Mouse (Mus musculus): Measurements from ENCODE around the gene Lpar3.
"Not testable (repeated sequence)": the region's sequence is repeated elsewhere in the genome, so short reads cannot be mapped to it uniquely, and the experiment has no call there.

The Lpar3 gene

DNA sequence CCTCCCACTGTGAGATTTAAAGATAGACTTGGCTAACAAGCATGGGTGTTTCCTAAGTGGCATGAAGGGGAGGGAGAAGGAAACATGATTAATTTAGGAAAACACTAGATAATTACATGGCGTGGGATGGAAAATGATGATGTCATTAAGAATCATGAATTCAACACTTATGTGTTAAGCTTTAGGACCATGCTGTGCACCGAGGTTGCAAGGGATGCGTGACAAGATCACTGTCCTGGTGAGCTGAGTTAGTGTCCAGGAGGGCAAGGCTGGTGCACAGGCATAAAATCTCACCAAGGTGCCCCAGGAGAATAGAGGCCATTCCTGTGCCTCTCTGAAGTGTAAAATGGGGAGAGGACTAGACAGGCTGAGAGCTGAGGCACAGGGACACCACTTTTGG, 21.3 kb upstream of the Lpar3 start:
- in situ Hi-C loops (cut with MboI; ENCODE audit: low pct_unique_long_range_greater_than_20kb in 1 of 2, low sequenced_read_pairs in 2 of 2, unreplicated experiment in 1 of 2), result loop anchor here in 1 of 2 experiments (25.0 kb wide), 2 partner anchors 738 to 787 kb away; no protein-coding TSS in a partner anchor

DNA sequence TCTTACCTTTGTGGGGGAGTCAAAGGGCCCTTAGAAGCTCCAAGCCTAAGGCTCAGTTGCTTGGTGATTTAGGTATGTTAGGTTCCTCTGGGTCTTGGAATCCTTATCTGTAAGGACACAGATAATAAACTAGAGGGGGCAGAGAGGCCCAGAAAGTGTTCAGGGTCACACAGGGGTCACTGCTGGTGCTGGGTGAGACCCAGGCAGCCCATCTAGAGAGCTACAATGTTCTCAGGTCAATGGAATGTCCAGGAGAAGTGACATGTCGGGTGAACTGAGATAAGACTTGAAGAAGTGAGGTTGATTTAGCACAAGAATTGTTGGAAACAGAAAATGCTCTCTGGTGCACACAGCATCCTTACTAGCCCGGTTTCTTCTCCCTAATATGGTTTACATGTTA, 16.4 kb upstream of the Lpar3 start:
- in situ Hi-C loops (cut with MboI; ENCODE audit: low pct_unique_long_range_greater_than_20kb in 1 of 2, low sequenced_read_pairs in 2 of 2, unreplicated experiment in 1 of 2), result no loop called here

DNA sequence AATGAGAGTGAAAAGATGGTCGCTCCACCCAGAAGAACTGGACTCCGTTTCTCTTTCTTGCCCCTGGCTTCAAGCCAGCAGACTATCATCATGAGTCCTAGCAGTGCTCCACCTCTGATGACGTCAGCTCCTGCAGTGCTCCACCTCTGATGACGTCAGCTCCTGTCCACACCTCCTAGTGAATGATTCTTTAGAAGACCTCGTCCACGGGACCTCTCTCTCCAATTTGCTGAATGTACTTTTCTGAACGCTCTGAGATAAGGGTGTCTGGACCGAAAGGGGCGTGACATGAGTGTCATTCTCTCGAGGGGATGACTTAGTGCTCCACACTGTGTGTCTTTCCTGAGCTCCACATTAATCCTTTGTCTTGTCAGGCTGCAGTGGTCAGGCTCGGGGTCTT, 15.5 kb upstream of the Lpar3 start:
- in situ Hi-C loops (cut with MboI; ENCODE audit: low pct_unique_long_range_greater_than_20kb in 1 of 2, low sequenced_read_pairs in 2 of 2, unreplicated experiment in 1 of 2), result no loop called here

DNA sequence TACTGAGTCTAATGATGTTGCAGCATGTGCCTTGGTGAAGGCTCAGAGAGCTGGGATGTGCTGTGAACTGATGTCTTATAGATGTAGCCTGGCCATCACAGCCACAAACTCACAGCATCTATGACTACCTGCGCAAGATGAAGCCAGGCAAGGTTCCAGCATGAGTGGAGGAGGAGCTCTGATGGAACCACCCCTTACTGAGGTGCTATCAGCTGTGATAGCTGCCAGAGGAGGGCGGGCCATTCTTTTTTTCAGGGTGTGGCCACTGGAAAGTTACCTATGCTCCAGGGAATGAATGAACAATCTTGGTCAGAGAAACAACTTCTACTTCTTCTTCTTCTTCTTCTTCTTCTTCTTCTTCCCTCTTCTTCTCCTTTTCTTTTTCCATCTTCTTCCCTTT, 14.1 kb upstream of the Lpar3 start:
- in situ Hi-C loops (cut with MboI; ENCODE audit: low pct_unique_long_range_greater_than_20kb in 1 of 2, low sequenced_read_pairs in 2 of 2, unreplicated experiment in 1 of 2), result no loop called here

DNA sequence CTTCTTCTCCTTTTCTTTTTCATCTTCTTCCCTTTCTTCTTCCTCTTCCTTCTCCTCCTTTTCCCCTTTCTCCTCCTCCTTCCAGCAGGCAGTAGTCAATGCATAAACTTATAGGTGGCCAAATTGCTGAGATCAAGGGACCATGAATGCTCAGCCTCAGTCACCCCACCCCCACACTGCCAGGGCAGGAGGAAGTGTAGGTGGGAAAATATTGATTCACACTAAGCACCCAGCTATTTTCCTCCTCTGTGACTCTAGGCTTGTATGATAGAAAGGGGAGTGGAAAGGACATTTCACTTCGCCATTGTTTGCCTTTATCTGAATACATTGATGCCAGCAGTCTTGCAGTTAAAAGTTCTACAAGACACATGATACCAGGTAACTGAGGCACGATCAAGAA, 13.3 kb upstream of the Lpar3 start:
- in situ Hi-C loops (cut with MboI; ENCODE audit: low pct_unique_long_range_greater_than_20kb in 1 of 2, low sequenced_read_pairs in 2 of 2, unreplicated experiment in 1 of 2), result no loop called here

DNA sequence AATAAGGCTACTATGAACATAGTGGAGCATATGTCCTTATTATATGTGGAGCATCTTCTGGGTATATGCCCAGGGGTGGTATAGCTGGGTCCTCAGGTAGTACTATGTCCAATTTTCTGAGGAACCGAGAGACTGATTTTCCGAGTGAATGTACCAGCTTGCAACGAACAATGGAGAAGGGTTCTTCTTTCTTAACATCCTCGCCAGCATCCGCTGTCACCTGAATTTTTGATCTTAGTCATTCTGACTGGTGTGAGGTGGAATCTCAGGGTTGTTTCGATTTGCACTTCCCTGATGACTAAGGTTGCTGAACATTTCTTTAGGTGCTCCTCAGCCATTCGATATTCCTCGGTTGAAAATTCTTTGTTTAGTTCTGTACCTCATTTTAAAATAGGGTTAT, 11.0 kb upstream of the Lpar3 start:
- in situ Hi-C loops (cut with MboI; ENCODE audit: low pct_unique_long_range_greater_than_20kb in 1 of 2, low sequenced_read_pairs in 2 of 2, unreplicated experiment in 1 of 2), result not testable (repeated sequence)

DNA sequence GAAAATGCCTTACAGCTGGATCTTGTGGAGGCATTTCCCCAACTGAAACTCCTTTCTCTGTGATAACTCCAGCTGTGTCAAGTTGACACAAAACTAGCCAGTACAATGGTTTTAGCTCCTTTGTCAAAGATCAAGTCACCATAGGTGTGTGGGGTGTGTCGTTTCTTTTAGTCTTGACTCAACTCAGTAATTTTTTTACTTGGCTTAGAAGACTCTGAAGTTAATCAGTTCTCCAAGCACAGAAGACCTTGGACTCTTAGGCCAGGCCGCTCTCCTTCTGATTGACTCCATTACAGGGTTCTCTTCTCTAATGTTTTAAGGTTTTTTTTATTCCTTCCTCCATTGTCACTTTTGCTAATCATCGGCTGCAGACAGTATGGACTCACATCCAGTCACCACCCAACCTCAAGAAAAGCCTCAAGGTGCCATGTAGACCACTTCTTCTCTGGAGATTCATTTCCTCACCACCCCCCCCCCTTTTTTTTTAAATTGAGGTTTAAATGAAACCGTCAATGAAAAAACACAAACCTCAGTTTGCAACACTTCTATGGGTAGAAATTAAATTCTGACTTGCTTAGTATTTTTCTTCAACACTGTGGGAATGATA, 9.5 kb upstream of the Lpar3 start:
- in situ Hi-C loops (cut with MboI; ENCODE audit: low pct_unique_long_range_greater_than_20kb in 1 of 2, low sequenced_read_pairs in 2 of 2, unreplicated experiment in 1 of 2), result no loop called here

DNA sequence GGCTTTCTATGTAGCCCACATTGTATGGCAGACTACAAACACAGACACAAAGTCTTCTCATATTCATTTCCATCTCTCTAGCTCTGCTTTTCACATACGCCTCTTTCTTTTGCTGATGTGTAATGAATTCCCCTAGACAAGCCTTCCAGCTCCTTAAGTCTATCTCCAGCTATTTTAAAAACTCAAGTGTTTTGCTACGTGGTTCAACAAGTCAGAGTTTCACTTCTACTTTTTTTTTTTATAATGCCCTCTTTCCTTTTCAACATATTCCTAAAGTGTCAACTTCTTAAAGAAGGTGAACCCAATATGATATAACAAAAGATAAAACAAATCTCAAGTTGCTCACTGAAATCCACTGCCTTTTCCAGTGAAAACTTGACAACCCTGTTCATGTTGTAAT, 8.8 kb upstream of the Lpar3 start:
- in situ Hi-C loops (cut with MboI; ENCODE audit: low pct_unique_long_range_greater_than_20kb in 1 of 2, low sequenced_read_pairs in 2 of 2, unreplicated experiment in 1 of 2), result no loop called here

DNA sequence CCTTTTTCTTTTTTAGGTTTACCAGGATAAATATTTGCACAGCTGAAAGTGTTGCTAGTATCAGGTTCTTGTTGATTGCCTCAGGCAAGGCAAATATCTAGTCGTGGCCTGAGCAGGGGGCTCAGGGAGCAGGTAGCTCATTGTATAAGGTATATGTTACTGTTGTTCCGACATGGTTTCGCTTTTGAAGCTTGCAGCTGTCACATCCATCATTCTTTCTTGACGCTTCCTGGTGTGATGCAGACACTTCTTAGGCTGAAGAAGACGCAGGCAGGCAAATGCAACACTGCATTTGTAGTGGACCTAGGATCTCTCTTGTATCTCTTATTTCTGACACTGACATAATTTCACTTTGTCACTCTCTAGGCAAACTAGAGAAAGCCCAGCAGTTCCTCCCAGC, 7.4 kb upstream of the Lpar3 start:
- in situ Hi-C loops (cut with MboI; ENCODE audit: low pct_unique_long_range_greater_than_20kb in 1 of 2, low sequenced_read_pairs in 2 of 2, unreplicated experiment in 1 of 2), result no loop called here

DNA sequence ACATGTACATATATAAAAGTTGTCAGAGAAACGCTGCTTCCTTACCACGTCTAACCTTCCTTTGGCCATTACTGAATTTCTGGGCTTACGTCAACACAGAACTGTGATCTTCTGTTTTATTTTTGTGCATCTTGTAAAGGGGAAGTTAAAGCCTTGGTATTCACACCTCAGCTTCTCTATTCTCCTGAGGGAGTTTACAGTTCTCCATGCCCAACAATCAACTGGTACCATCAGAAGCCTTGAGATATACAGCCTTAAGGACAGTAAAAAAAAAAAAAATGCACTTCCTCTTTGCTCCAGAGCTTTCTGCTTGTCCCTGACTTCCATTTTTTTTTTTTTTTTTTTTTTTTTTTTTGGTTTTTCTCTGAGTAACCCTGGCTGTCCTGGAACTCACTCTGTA, 4.2 kb upstream of the Lpar3 start:
- in situ Hi-C loops (cut with MboI; ENCODE audit: low pct_unique_long_range_greater_than_20kb in 1 of 2, low sequenced_read_pairs in 2 of 2, unreplicated experiment in 1 of 2), result no loop called here

DNA sequence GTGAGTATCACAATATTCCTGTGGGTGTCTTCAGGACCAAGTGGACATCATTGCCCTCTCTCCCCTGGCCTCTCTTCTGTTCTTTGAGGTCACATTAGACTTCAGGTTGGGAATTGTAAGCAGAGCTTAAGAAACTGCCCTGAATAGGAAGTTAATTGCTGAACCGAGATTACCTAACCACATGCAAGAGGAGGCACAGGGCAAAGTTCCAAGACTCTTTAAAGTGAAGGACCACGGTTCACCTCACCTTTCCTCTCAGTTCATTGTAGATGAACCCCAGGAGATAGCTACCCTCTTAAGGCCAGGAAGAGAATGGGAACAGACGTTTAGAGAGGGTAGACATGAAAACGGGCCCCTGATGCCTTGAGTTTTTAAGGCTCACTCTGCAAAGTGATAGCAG, 3.5 kb downstream of the Lpar3 start:
- in situ Hi-C loops (cut with MboI; ENCODE audit: low pct_unique_long_range_greater_than_20kb in 1 of 2, low sequenced_read_pairs in 2 of 2, unreplicated experiment in 1 of 2), result no loop called here

DNA sequence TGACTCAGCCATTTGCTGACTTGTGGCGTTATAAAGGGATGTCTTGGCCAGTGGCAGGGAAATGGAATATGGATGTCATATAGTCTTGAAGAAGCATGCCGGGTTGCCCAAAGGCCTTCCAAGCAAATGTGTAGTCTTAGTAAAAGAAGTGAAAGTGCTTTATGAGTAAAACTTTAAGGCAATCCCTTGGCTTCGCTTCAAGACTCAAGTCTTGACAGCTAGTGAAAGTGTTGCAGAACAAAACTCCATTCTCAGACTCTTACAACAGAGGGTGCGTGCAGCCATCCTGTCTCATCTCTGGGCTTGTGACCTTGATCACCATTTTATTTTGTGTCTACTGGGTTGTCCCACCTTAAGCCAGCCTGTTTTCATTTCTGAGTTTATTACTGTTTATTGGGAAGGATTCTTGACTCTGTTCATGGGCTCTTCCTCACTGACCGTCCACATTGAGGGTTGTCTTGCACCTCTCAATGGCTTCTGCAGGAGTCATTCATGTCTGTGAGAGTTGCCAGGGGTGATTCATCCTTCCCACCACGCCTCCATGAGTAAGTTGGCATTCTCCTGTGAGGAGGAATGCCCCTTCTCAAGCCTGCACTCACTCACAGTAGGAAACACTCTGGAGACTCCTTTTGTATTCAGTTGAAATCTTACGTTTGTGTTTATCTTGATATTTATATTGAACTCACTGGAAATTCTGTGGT, 4.4 kb downstream of the Lpar3 start:
- in situ Hi-C loops (cut with MboI; ENCODE audit: low pct_unique_long_range_greater_than_20kb in 1 of 2, low sequenced_read_pairs in 2 of 2, unreplicated experiment in 1 of 2), result no loop called here

DNA sequence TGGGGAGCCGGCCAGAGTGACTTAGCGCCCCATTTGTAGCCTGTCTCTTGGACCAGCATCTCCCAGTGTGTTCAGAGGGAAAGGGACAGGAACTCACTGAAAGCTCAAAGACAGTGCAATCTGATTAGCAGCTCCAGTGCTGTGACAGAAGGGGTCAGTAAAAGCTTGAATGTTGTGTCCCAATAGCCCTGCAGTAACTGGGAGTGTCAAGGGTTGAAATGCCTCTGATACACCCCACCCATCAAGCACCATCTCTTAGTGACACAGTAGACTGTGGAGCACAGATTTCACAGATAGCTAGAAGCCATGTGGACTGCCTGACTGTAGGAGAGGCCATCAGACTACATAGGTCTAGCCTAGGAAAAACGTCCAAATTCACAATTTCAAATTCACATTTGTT, 6.7 kb downstream of the Lpar3 start:
- in situ Hi-C loops (cut with MboI; ENCODE audit: low pct_unique_long_range_greater_than_20kb in 1 of 2, low sequenced_read_pairs in 2 of 2, unreplicated experiment in 1 of 2), result no loop called here

DNA sequence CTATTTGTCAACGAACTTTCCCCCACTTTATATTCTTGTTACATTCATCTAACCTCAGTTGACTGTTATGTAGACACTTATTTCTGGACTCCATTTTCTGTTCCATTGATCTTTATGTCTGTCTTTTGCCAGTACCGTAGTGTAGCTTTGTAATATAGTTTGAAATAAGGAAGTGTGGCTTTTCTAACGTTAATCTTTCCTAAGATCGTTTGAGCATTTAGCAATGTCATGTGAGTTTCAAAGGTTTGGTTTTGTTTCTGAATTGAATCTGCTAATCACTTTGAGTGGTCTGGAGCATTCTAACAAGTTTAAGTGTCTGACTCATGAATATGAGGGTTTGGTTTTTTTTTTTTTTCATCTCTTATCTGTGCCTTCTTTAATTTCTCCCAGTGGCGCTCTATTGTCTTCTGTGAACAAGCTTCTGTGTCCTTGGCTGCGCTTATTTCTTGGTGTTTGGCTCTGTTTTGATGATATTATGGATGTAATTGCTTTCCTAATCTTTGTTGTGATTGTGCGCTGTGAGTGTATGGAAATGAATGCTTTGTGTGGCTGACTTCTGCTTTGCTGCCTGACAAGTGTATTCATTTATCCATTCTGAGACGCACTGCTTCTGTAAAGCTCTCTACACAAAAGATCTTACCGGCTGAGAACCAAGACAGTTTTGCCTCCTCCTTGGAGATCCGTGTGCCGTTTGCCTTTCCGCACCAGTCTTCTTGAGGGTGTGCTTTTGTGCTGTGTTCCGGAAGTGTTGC, 8.0 kb downstream of the Lpar3 start:
- in situ Hi-C loops (cut with MboI; ENCODE audit: low pct_unique_long_range_greater_than_20kb in 1 of 2, low sequenced_read_pairs in 2 of 2, unreplicated experiment in 1 of 2), result no loop called here

DNA sequence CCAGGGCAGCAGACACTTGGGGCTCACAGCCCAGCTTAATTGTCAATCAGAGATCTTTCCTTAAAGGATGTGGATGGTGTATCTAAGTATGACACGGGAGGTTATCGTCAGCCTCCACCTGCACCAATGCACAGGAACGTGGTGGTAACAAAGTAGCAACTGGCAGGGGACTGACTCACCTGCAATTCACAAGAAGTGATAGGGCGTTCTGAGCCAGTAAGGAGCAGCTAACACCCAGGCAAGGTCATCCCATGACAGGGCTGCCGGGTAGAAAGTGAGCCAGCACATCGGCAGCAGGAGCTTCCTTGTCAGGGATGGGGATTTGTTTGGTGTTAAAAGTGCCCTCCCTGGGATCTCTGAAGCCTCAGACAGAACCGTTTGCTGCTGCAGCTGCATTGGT, 11.9 kb downstream of the Lpar3 start:
- in situ Hi-C loops (cut with MboI; ENCODE audit: low pct_unique_long_range_greater_than_20kb in 1 of 2, low sequenced_read_pairs in 2 of 2, unreplicated experiment in 1 of 2), result no loop called here

DNA sequence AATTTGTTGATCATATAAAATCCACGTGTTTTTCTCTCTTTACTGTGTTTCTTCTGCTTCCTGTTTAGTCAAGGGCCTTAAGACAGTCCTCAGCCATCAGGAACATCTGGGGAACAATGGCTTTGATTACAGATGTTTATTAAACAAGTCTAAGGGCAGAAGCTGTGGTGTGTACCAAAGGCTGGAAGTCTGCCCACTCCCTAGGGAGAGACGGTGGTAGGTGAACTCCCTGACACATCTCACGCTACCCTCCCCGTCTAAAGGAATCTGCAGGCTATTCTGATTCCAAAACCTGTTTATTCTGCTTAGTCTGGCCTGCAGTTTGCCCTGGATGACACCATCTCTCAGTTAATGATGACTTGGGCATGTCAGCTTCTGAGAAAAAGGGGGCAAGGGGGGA, 13.0 kb downstream of the Lpar3 start:
- in situ Hi-C loops (cut with MboI; ENCODE audit: low pct_unique_long_range_greater_than_20kb in 1 of 2, low sequenced_read_pairs in 2 of 2, unreplicated experiment in 1 of 2), result no loop called here

DNA sequence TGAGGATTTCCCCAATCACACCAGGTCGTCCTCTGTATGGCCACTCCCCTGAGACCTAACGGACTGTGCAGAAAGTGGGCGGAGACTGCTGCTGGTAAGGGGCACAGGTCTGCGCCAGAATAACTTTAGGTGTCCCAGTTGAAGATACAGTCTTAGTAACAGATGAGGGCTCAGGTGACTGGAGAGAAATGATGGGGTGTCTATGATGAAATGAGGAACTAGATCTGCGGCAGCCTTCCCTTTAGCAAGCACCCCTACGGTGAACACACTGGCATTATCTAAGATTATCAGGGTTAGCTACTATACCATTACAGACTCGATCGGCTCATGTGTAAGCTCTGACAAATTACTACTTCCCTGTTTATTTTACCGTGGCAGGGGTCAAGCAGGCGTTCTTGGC, 13.8 kb downstream of the Lpar3 start:
- in situ Hi-C loops (cut with MboI; ENCODE audit: low pct_unique_long_range_greater_than_20kb in 1 of 2, low sequenced_read_pairs in 2 of 2, unreplicated experiment in 1 of 2), result no loop called here

DNA sequence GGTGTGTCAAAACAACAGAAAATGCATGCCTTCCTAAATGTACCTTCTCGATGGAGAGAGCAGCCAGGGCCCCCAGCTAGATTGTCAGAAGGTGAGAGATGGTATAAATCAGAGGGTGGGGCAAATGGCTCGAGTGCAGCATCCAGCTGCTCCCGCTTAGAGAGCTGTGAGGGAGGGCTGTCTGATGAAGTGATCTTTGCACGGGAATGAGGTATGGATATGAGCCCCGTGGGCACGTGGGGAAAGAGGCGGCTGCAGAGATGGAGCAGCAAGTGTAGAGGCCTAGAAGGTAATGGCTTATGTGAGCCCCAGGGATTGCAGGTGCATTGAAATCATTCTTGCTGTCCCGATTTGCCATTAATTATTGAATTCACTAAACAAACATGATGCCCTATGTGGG, 15.5 kb downstream of the Lpar3 start:
- in situ Hi-C loops (cut with MboI; ENCODE audit: low pct_unique_long_range_greater_than_20kb in 1 of 2, low sequenced_read_pairs in 2 of 2, unreplicated experiment in 1 of 2), result no loop called here

DNA sequence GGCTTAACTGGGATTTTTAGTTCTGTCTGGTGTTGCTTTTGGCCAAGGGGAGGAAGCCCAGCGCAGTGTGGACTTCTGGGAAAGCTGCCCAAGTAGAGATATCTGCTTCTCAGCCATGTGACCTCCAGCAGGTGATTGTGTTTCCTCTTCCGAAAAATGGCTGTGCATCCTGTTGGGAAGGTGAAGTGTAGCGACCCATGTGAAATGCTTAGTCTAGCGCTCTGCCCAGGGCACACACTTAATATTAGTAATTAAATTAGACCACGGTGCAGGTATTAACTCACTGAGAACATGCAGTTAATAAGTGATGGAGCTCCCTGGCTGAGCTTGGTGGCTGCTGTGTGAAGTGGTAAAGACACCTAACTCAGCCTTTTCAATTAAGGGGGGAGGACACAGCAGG, 16.9 kb downstream of the Lpar3 start:
- in situ Hi-C loops (cut with MboI; ENCODE audit: low pct_unique_long_range_greater_than_20kb in 1 of 2, low sequenced_read_pairs in 2 of 2, unreplicated experiment in 1 of 2), result no loop called here

DNA sequence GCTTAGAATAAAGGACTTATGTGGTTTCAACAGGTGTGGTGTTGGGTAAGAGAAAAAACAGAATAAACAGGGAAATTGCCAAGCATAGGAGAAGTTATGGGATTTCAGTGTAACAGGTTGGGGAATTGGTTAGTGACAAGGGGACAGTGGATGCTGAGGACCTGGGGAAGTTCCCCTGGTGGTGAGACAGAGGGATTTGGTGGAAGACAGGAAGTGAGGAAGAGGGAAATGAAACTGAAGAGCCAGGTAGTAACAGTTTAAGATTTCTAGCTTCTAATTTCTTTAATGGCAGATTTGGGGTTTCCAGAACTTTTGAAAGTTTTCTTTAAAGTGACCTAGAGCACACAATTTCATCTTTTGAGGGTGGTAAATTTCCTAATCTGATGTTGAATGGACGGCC, 23.9 kb downstream of the Lpar3 start:
- in situ Hi-C loops (cut with MboI; ENCODE audit: low pct_unique_long_range_greater_than_20kb in 1 of 2, low sequenced_read_pairs in 2 of 2, unreplicated experiment in 1 of 2), result no loop called here

Measured in mouse embryonic stem cell (cell line).